Mouse (Mus musculus) cerebellum, adult 18-20 months (tissue): ENCODE data around the gene Nat8f1.
"Not testable (repeated sequence)": the region's sequence is repeated elsewhere in the genome, so short reads cannot be mapped to it uniquely, and the experiment has no call there.

ENCODE experiments used
- DNase-seq, 2 experiments: peaks; one replicate each; pipeline ENCODE4 v3.0.0; 2021

The Nat8f1 gene

GRCm38 (mm10) chr6:85915539-85916513 lies at the start of gene Nat8f1:
Gene Nat8f1 (minus strand): TSS chr6:85915687.
- DNase-seq = peak; percentile 82 to 85

- peak; percentile 91 to 95 for DNase-seq
Observed at GRCm38 (mm10) chr6:85961101-85962091, 45.9 kb upstream of the Nat8f1 start, which contains the start of gene Dusp11. Gene Dusp11 (minus strand): TSS chr6:85961667.

GRCm38 (mm10) chr6:85957581-85957980 lies 42.1 kb upstream of the Nat8f1 start:
- no peak for DNase-seq

- DNase-seq = no peak
Observed at GRCm38 (mm10) chr6:85948549-85948948, 33.1 kb upstream of the Nat8f1 start.

GRCm38 (mm10) chr6:85942469-85942868 lies 27.0 kb upstream of the Nat8f1 start:
- no peak for DNase-seq

- no peak for DNase-seq
Observed at GRCm38 (mm10) chr6:85938701-85939100, 23.2 kb upstream of the Nat8f1 start.

- peak; percentile 78 to 86 for DNase-seq
Observed at GRCm38 (mm10) chr6:85936508-85937465, 21.3 kb upstream of the Nat8f1 start.

- no peak for DNase-seq
Observed at GRCm38 (mm10) chr6:85935646-85936045, 20.2 kb upstream of the Nat8f1 start.

GRCm38 (mm10) chr6:85934047-85934446 lies 18.6 kb upstream of the Nat8f1 start:
- no peak for DNase-seq

GRCm38 (mm10) chr6:85929312-85929711 lies 13.8 kb upstream of the Nat8f1 start:
- no peak for DNase-seq

GRCm38 (mm10) chr6:85927476-85928464 lies 12.3 kb upstream of the Nat8f1 start:
- DNase-seq = no peak

GRCm38 (mm10) chr6:85926709-85927108 lies 11.2 kb upstream of the Nat8f1 start:
- no peak for DNase-seq

- DNase-seq = no peak
Observed at GRCm38 (mm10) chr6:85923643-85924042, 8.2 kb upstream of the Nat8f1 start.

- no peak for DNase-seq
Observed at GRCm38 (mm10) chr6:85919401-85919800, 3.9 kb upstream of the Nat8f1 start.

- DNase-seq = not testable (repeated sequence)
Observed at GRCm38 (mm10) chr6:85918341-85918740, 2.9 kb upstream of the Nat8f1 start.

GRCm38 (mm10) chr6:85916596-85916995 lies 1.1 kb upstream of the Nat8f1 start:
- no peak for DNase-seq

- no peak for DNase-seq
Observed at GRCm38 (mm10) chr6:85915141-85915538, 347 bp downstream of the Nat8f1 start.

- DNase-seq = no peak
Observed at GRCm38 (mm10) chr6:85911587-85911986, 3.9 kb downstream of the Nat8f1 start, which contains the start of gene Tprkb. Gene Tprkb (plus strand): TSS chr6:85911865.

- DNase-seq = no peak
Observed at GRCm38 (mm10) chr6:85909704-85910103, 5.8 kb downstream of the Nat8f1 start.

GRCm38 (mm10) chr6:85908341-85908740 lies 7.1 kb downstream of the Nat8f1 start:
- DNase-seq = no peak
